Mouse (Mus musculus): ENCODE measurements around the gene Gm21962. TPM values are rescaled to one million over a fixed set of nuclear protein-coding genes. Genes with fewer than 3 reads are reported as not detected.
"Not testable (repeated sequence)": the region's sequence is repeated elsewhere in the genome, so short reads cannot be mapped to it uniquely, and the experiment has no call there.

Gene Gm21962
- polyA plus RNA-seq (2012; rRNA removed) = not detected in 2 replicates

- not testable (repeated sequence) for H3K36me3 ChIP-seq (ENCODE audit: control insufficient read depth, insufficient read depth, low read length); H3K27me3 ChIP-seq (ENCODE audit: control insufficient read depth, insufficient read depth, low read length); H3K27ac ChIP-seq (ENCODE audit: control insufficient read depth, insufficient read depth, low read depth, low read length); H3K4me3 ChIP-seq (ENCODE audit: control insufficient read depth, low read depth, low read length); H3K4me1 ChIP-seq (ENCODE audit: control insufficient read depth, insufficient read depth, low read length)
These were observed at the start of gene Gm21962 for GRCm38 (mm10) chr3:137671224-137671623. Gene Gm21962, plus strand, starts transcription at chr3:137671524.

GRCm38 (mm10) chr3:137622091-137622490, 49.2 kb upstream of the Gm21962 start:
- Histone ChIP-seq H3K27ac (ENCODE audit: control insufficient read depth, insufficient read depth, low read depth, low read length) (peak overlapping the region; percentile 77), H3K36me3 (ENCODE audit: control insufficient read depth, insufficient read depth, low read length) (no peaks in the 10 kb centered on the region), H3K4me3 (ENCODE audit: control insufficient read depth, low read depth, low read length) (no peak overlapping the region; the same call in 1 of the 2 replicates), H3K4me1 (ENCODE audit: control insufficient read depth, insufficient read depth, low read length) (peaks cover 13% of the 10 kb centered on the region), H3K27me3 (ENCODE audit: control insufficient read depth, insufficient read depth, low read length) (no peaks in the 10 kb centered on the region)
- TF ChIP-seq POLR2A (IDR thresholded peaks at IDR 0.05; ENCODE audit: control insufficient read depth, low read depth, low read length) (no peak), CTCF (IDR thresholded peaks at IDR 0.05; ENCODE audit: control insufficient read depth, insufficient read depth, insufficient replicate concordance, low read depth, low read length) (no peak)

- peak overlapping the region; percentile 77 for H3K27ac ChIP-seq (ENCODE audit: control insufficient read depth, insufficient read depth, low read depth, low read length)
- TF ChIP-seq CTCF (IDR thresholded peaks at IDR 0.05; ENCODE audit: control insufficient read depth, insufficient read depth, insufficient replicate concordance, low read depth, low read length) (no peak), POLR2A (IDR thresholded peaks at IDR 0.05; ENCODE audit: control insufficient read depth, low read depth, low read length) (no peak)
These were observed 48.3 kb upstream of the Gm21962 start for GRCm38 (mm10) chr3:137622895-137623580.

GRCm38 (mm10) chr3:137623581-137624362, 47.6 kb upstream of the Gm21962 start:
- no peaks in the 10 kb centered on the region for H3K27me3 ChIP-seq (ENCODE audit: control insufficient read depth, insufficient read depth, low read length)
- H3K36me3 ChIP-seq (ENCODE audit: control insufficient read depth, insufficient read depth, low read length) = no peaks in the 10 kb centered on the region
- peak overlapping the region; percentile 78 for H3K4me3 ChIP-seq (ENCODE audit: control insufficient read depth, low read depth, low read length)
- TF ChIP-seq CTCF (IDR thresholded peaks at IDR 0.05; ENCODE audit: control insufficient read depth, insufficient read depth, insufficient replicate concordance, low read depth, low read length) (no peak), POLR2A (IDR thresholded peaks at IDR 0.05; ENCODE audit: control insufficient read depth, low read depth, low read length) (peak; percentile 67)
- H3K4me1 ChIP-seq (ENCODE audit: control insufficient read depth, insufficient read depth, low read length) = peaks cover 13% of the 10 kb centered on the region
- peak overlapping the region; percentile 14; the same call in 1 of the 2 replicates for H3K27ac ChIP-seq (ENCODE audit: control insufficient read depth, insufficient read depth, low read depth, low read length)

More at GRCm38 (mm10) chr3:137622895-137623580, 48.3 kb upstream of the Gm21962 start:
- Histone ChIP-seq H3K4me3 (ENCODE audit: control insufficient read depth, low read depth, low read length) (peak overlapping the region; percentile 78), H3K36me3 (ENCODE audit: control insufficient read depth, insufficient read depth, low read length) (no peaks in the 10 kb centered on the region), H3K27me3 (ENCODE audit: control insufficient read depth, insufficient read depth, low read length) (no peaks in the 10 kb centered on the region), H3K4me1 (ENCODE audit: control insufficient read depth, insufficient read depth, low read length) (peaks cover 13% of the 10 kb centered on the region)

GRCm38 (mm10) chr3:137625054-137625453, 46.3 kb upstream of the Gm21962 start:
- H3K4me3 ChIP-seq (ENCODE audit: control insufficient read depth, low read depth, low read length) = peak overlapping the region; percentile 15; the same call in 1 of the 2 replicates
- no peak overlapping the region for H3K27ac ChIP-seq (ENCODE audit: control insufficient read depth, insufficient read depth, low read depth, low read length)
- H3K4me1 ChIP-seq (ENCODE audit: control insufficient read depth, insufficient read depth, low read length) = peaks cover 13% of the 10 kb centered on the region
- TF ChIP-seq POLR2A (IDR thresholded peaks at IDR 0.05; ENCODE audit: control insufficient read depth, low read depth, low read length) = no peak
- TF ChIP-seq CTCF (IDR thresholded peaks at IDR 0.05; ENCODE audit: control insufficient read depth, insufficient read depth, insufficient replicate concordance, low read depth, low read length) = no peak
- H3K36me3 ChIP-seq (ENCODE audit: control insufficient read depth, insufficient read depth, low read length) = no peaks in the 10 kb centered on the region
- H3K27me3 ChIP-seq (ENCODE audit: control insufficient read depth, insufficient read depth, low read length) = no peaks in the 10 kb centered on the region

GRCm38 (mm10) chr3:137633726-137634125, 37.6 kb upstream of the Gm21962 start:
- no peak for TF ChIP-seq POLR2A (IDR thresholded peaks at IDR 0.05; ENCODE audit: control insufficient read depth, low read depth, low read length)
- TF ChIP-seq CTCF (IDR thresholded peaks at IDR 0.05; ENCODE audit: control insufficient read depth, insufficient read depth, insufficient replicate concordance, low read depth, low read length) = no peak
- no peaks in the 10 kb centered on the region for H3K4me1 ChIP-seq (ENCODE audit: control insufficient read depth, insufficient read depth, low read length)
- no peaks in the 10 kb centered on the region for H3K27me3 ChIP-seq (ENCODE audit: control insufficient read depth, insufficient read depth, low read length)
- H3K4me3 ChIP-seq (ENCODE audit: control insufficient read depth, low read depth, low read length) = no peak overlapping the region
- H3K36me3 ChIP-seq (ENCODE audit: control insufficient read depth, insufficient read depth, low read length) = no peaks in the 10 kb centered on the region
- no peak overlapping the region for H3K27ac ChIP-seq (ENCODE audit: control insufficient read depth, insufficient read depth, low read depth, low read length)

- Histone ChIP-seq H3K27me3 (ENCODE audit: control insufficient read depth, insufficient read depth, low read length) (no peaks in the 10 kb centered on the region), H3K27ac (ENCODE audit: control insufficient read depth, insufficient read depth, low read depth, low read length) (no peak overlapping the region), H3K4me1 (ENCODE audit: control insufficient read depth, insufficient read depth, low read length) (no peaks in the 10 kb centered on the region), H3K4me3 (ENCODE audit: control insufficient read depth, low read depth, low read length) (no peak overlapping the region), H3K36me3 (ENCODE audit: control insufficient read depth, insufficient read depth, low read length) (no peaks in the 10 kb centered on the region)
- TF ChIP-seq POLR2A (IDR thresholded peaks at IDR 0.05; ENCODE audit: control insufficient read depth, low read depth, low read length) = no peak
- no peak for TF ChIP-seq CTCF (IDR thresholded peaks at IDR 0.05; ENCODE audit: control insufficient read depth, insufficient read depth, insufficient replicate concordance, low read depth, low read length)
These were observed 34.8 kb upstream of the Gm21962 start for GRCm38 (mm10) chr3:137636571-137636970.

All from testis, adult 2 months (tissue).